Mouse (Mus musculus) heart, adult 2 months (tissue): ENCODE data around the gene Padi2. TPM values are rescaled to one million over a fixed set of nuclear protein-coding genes. Genes with fewer than 3 reads are reported as not detected.
A peak's percentile ranks its signal among the peaks of the same experiment; 100 is the strongest.

Source experiments
- DNase-seq, 2 experiments: peaks; one replicate each; pipeline ENCODE4 v3.0.0; 2021
- H3K27ac ChIP-seq: fragments of 200-600 bp; 2 replicates; pipeline ENCODE4 v1.8.1; 2022
- H3K27me3 ChIP-seq: fragments of 200-500 bp; 2 replicates; pipeline ENCODE4 v1.6.1; 2012; ENCODE audit warnings: mild to moderate bottlenecking, low read length, inconsistent platforms, mixed read lengths; ENCODE audit not compliant: control insufficient read depth, insufficient read depth
- H3K36me3 ChIP-seq: fragments of 200-500 bp; 2 replicates; pipeline ENCODE4 v1.6.1; 2012; ENCODE audit warnings: low read length, inconsistent platforms; ENCODE audit not compliant: control insufficient read depth, insufficient read depth
- H3K4me1 ChIP-seq: fragments of 200-500 bp; 2 replicates; pipeline ENCODE4 v1.6.1; 2011; ENCODE audit warnings: low read length; ENCODE audit not compliant: control insufficient read depth, insufficient read depth
- H3K4me3 ChIP-seq: fragments of 200-600 bp; 2 replicates; pipeline ENCODE4 v1.8.1; 2022
- H3K79me2 ChIP-seq: fragments of 200-500 bp; replicated peaks from 2 replicates; pipeline ENCODE4 v1.6.1; 2012; ENCODE audit warnings: mild to moderate bottlenecking, inconsistent platforms, low read length, moderate library complexity, mixed read lengths; ENCODE audit not compliant: control insufficient read depth, insufficient read depth
- H3K9ac ChIP-seq: fragments of 200-500 bp; 2 replicates; pipeline ENCODE4 v1.6.1; 2012; ENCODE audit warnings: low read depth, mild to moderate bottlenecking, control low read depth, inconsistent platforms, low read length, mixed read lengths
- CTCF ChIP-seq: fragments of 200-600 bp; IDR thresholded peaks from 2 replicates; pipeline ENCODE4 v1.8.1; 2022; ENCODE audit warnings: antibody characterized with exemption, mild to moderate bottlenecking, moderate library complexity
- EP300 ChIP-seq: fragments of 200-500 bp; IDR thresholded peaks from 2 replicates; pipeline ENCODE4 v1.6.1; 2011; ENCODE audit warnings: low read depth, low read length, control low read depth; ENCODE audit not compliant: insufficient read depth
- POLR2A ChIP-seq: fragments of 200-500 bp; IDR thresholded peaks from 2 replicates; pipeline ENCODE4 v1.6.1; 2011; ENCODE audit warnings: mild to moderate bottlenecking, low read depth, low read length, control low read depth; ENCODE audit not compliant: insufficient read depth
- WGBS: fragments of 180-500 bp; shearing (Covaris S2); methylation state at CpG from one replicate; pipeline ENCODE4 v1.1.7; 2018; 5-methylcytosine and 5-hydroxymethylcytosine counted together
- intact Hi-C: fragments of 180-260 bp; cut with DNase I; formaldehyde crosslinking; loops from one replicate; pipeline ENCODE4 v1.15.1; 2025
- polyA plus RNA-seq: library from polyadenylated mRNA; depleted of rRNA; stranded (reverse); fragments of >200 nt; gene quantifications from 2 replicates; pipeline ENCODE4 v1.2.3, GENCODE M21; 2012
- total RNA-seq, 2 experiments: library from RNA; stranded (reverse); gene quantifications; 2 replicates each; pipeline ENCODE4 v1.2.3; 2021

Padi2 gene
- total and polyA plus RNA-seq, 3 experiments: 0.31 to 1.4 (median 0.96) TPM

DNA sequence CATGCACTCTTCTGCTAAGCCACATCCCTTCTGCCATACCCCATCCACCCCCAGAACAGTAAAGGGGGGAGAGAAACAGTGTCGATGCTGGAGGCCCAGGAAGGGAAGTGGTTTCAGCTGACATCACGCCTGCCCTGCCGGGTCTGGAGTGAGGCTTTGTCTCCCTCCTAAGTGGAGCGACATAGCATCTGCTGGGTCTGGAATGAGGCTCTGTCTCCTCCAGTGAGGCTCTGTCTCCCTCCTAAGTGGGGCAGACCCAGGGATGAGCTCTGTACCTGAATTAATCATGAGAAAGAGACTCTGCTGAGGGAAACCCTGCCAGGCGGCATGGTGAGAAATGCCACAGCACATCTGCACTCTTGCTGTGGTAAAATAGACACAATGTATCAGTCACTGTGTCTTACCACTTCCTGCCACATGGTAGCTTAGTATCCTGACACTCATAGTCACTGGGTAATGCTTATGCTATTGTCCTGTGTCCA, 38.9 kb downstream of the Padi2 start:
- Histone ChIP-seq H3K36me3 (no peaks in the 10 kb centered on the region), H3K79me2 (no peaks in the 10 kb centered on the region), H3K4me3 (no peak overlapping the region), H3K27me3 (no peaks in the 10 kb centered on the region), H3K4me1 (no peaks in the 10 kb centered on the region), H3K9ac (no peak overlapping the region), H3K27ac (no peak overlapping the region)
- 77% methylated on average over 5 of the region's 5 CpGs for WGBS
- intact Hi-C loops: no loop called here
- no peak for TF ChIP-seq POLR2A
- no peak for TF ChIP-seq CTCF
- no peak for TF ChIP-seq EP300
- DNase-seq: peak; percentile 40 to 61

- WGBS: 93% methylated on average over 4 of the region's 4 CpGs
- no peak for TF ChIP-seq POLR2A
- TF ChIP-seq CTCF: no peak
- no peak for TF ChIP-seq EP300
- no peaks in the 10 kb centered on the region for H3K4me1 ChIP-seq
- H3K27me3 ChIP-seq: no peaks in the 10 kb centered on the region
- H3K4me3 ChIP-seq: no peak overlapping the region
- no peak overlapping the region for H3K9ac ChIP-seq
- intact Hi-C loops: no loop called here
- no peaks in the 10 kb centered on the region for H3K36me3 ChIP-seq
- no peaks in the 10 kb centered on the region for H3K79me2 ChIP-seq
- no peak for DNase-seq
- H3K27ac ChIP-seq: no peak overlapping the region
Observed at GRCm38 (mm10) chr4:140945571-140945970, 39.4 kb downstream of the Padi2 start.

DNA sequence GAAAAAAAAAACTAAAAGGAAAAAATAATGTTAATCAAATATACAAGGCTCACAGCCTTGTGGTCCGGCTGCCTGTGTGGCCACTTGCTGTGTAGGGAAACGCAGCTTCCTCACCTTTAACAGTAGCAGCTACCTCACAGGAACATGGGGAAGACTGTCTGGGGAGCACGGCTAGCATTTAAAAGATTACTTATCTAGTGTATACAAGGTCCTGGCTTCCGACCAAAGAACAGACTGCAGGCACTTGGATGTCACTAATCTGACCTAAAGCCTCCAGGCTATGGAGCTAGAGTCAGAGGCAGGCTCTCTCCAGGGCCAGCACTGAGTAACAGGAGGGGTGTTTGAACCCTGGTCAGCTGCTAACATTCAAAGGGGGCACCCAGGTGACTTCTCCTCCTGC, 39.9 kb downstream of the Padi2 start:
- intact Hi-C loops: no loop called here
- H3K79me2 ChIP-seq: no peaks in the 10 kb centered on the region
- H3K36me3 ChIP-seq: no peaks in the 10 kb centered on the region
- no peak for DNase-seq
- H3K27ac ChIP-seq: no peak overlapping the region
- TF ChIP-seq POLR2A (no peak), CTCF (no peak), EP300 (no peak)
- 41% methylated on average over 4 of the region's 4 CpGs for WGBS
- no peaks in the 10 kb centered on the region for H3K4me1 ChIP-seq
- no peak overlapping the region for H3K9ac ChIP-seq
- no peak overlapping the region for H3K4me3 ChIP-seq
- H3K27me3 ChIP-seq: no peaks in the 10 kb centered on the region

DNA sequence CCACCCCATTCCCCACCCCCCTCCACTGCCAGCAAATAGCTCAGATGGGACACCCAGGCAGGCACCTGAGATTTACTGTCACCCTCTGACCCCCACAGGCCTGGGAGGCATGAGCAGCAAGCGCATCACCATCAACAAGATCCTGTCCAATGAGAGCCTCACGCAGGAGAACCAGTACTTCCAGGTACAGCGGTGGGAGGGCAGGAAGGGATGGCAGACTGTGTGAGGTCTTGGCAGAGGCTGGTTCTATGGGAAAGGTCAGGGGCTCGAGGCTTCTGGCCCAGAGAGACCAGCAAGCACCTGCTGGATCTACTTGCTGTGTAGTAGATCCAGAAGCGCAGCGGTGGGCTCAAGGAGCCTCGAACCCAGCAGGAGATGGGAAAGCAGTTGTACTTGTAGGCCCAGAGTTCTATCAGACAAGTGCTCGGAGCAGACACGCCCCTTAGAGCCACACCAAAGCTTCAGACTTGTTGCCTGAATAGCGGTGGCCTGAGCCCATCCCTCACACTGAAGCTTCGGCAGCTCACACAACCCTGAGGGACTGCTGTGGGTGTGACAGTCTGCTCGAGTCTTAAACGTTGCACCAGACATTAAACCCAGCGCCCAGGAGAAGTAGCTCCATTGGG, 40.5 kb downstream of the Padi2 start:
- no peak for TF ChIP-seq CTCF
- intact Hi-C loops: no loop called here
- 84% methylated on average over 14 of the region's 14 CpGs for WGBS

DNA sequence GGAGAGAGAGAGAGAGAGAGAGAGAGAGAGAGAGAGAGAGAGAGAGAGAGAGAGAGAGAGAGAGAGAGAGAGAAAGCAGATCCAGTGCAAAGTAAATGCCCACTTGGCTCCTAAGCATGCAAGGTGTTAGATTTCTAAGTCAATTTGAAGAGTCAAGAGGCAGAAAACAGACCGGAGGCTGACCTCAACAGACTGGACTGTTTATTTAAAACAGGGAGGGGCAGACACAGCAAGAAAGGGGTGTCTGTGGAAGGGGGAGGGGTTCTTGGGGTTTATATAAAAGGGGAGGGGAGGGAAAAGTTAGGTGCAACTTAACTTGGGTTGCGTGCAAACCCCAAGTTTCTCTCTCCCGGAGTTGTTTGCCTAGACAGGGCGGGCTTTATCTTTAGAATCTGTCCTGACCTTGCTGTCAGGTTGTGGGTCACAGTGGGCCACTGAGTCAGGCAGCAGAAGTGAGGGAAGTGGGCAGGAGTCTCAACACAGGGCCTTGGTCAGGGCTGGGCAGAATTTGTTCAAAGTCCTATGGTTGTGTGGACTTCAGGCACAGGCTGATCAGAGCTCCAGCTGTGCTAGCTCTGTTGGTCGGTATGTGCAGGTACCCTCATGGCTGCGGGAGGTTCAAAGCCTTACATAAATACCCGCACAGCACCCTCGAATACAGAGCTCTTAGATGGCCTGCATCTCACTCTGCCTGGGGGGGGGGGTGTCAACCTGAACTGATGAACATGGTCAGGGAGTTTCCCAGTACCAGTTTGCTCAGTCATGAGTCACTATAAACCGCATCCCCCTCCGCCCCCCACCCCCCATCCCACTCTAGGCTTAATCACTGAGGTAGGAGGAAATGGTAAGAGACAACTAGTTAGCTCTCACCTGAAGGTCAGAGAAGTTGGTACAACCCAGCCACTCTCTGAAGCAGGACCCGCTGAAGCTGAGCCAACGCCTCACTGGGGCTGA, 41.6 kb downstream of the Padi2 start:
- Histone ChIP-seq H3K27me3 (no peaks in the 10 kb centered on the region), H3K27ac (no peak overlapping the region), H3K9ac (no peak overlapping the region), H3K4me1 (no peaks in the 10 kb centered on the region), H3K79me2 (no peaks in the 10 kb centered on the region), H3K36me3 (no peaks in the 10 kb centered on the region), H3K4me3 (no peak overlapping the region)
- TF ChIP-seq CTCF: no peak
- no peak for TF ChIP-seq POLR2A
- TF ChIP-seq EP300: no peak
- DNase-seq: no peak
- 84% methylated on average over 12 of the region's 12 CpGs for WGBS
- intact Hi-C loops: no loop called here

More for the DNA sequence above, 40.5 kb downstream of the Padi2 start:
- Histone ChIP-seq H3K4me3 (no peak overlapping the region), H3K27me3 (no peaks in the 10 kb centered on the region), H3K9ac (no peak overlapping the region), H3K4me1 (no peaks in the 10 kb centered on the region), H3K27ac (no peak overlapping the region), H3K79me2 (no peaks in the 10 kb centered on the region), H3K36me3 (no peaks in the 10 kb centered on the region)
- DNase-seq: no peak

- DNase-seq: no peak
- no peaks in the 10 kb centered on the region for H3K36me3 ChIP-seq
- H3K4me3 ChIP-seq: no peak overlapping the region
- H3K27me3 ChIP-seq: no peaks in the 10 kb centered on the region
- no peak overlapping the region for H3K9ac ChIP-seq
- H3K4me1 ChIP-seq: no peaks in the 10 kb centered on the region
- intact Hi-C loops: no loop called here
- H3K79me2 ChIP-seq: no peaks in the 10 kb centered on the region
- H3K27ac ChIP-seq: no peak overlapping the region
- 94% methylated on average over 6 of the region's 6 CpGs for WGBS
- no peak for TF ChIP-seq EP300
- TF ChIP-seq POLR2A: no peak
- TF ChIP-seq CTCF: no peak
Observed at GRCm38 (mm10) chr4:140948481-140948880, 42.3 kb downstream of the Padi2 start.
